ENCODE assay signal across 10 mouse cellular contexts in the genomic region with DNA sequence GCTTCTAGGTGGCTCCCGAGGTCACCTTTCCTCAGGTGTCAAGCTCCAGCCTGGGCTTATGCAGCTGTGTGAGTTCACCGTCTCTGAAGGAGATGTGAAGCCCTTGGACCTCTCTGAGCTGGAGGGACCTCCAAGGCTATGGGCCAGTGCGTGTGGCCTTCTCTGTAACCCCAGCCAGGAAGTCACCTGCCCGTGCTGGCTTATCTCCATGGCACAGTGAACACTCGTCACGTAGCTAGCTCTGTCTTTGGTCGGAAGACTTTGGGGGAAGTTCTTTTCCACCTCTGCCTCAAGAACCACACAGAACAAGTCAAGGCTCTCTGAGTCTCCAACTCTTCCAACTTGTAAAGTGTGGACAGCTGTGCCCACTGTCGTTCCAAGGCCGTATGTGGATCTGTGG. TPM values are rescaled to one million over a fixed set of nuclear protein-coding genes. Genes with fewer than 3 reads are reported as not detected.
DNase-seq lines count a peak whose midpoint lies in the region; ATAC-seq and TF ChIP-seq lines count a peak whose summit lies in the region.
"Had no signal": no experiment of that assay in that cellular context is flagged by ENCODE, and none has a peak within 500 bp of the region (broad histone marks: within the 10 kb centered on the region; RNA-seq: fewer than 3 reads in every experiment).

No protein-coding gene starts in this region.

- H3K4me3 ChIP-seq in heart, embryonic 10.5 days: no peak overlapping the region
- no peak overlapping the region for H3K4me3 ChIP-seq in heart, embryonic 12.5 days
- no peak overlapping the region for H3K4me3 ChIP-seq in cortical plate, adult 2 months (ENCODE audit: insufficient read depth, low read length)
- no peak overlapping the region for H3K4me3 ChIP-seq in hindbrain, embryonic 11.5 days (ENCODE audit: low read depth, low read length)
- H3K4me3 ChIP-seq in midbrain, embryonic 15.5 days: no peak overlapping the region
- no peak overlapping the region for H3K4me3 ChIP-seq in thymus, adult 2 months (ENCODE audit: control insufficient read depth, insufficient read depth, low read length)
- H3K4me3 ChIP-seq: liver, embryonic 13.5 days had no signal

- no peak overlapping the region for H3K4me2 ChIP-seq in heart, embryonic 12.5 days
- H3K4me2 ChIP-seq in hindbrain, embryonic 11.5 days (replicated peaks; ENCODE audit: low read depth, low read length): no peak overlapping the region
- no peak overlapping the region for H3K4me2 ChIP-seq in midbrain, embryonic 15.5 days
- H3K4me2 ChIP-seq: liver, embryonic 13.5 days had no signal

- H3K4me1 ChIP-seq in heart, embryonic 10.5 days: peaks cover 44% of the 10 kb centered on the region
- H3K4me1 ChIP-seq in heart, embryonic 12.5 days (replicated peaks): peaks cover 46% of the 10 kb centered on the region
- no peaks in the 10 kb centered on the region for H3K4me1 ChIP-seq in cortical plate, adult 2 months (ENCODE audit: control insufficient read depth, insufficient read depth, low read length)
- H3K4me1 ChIP-seq in hindbrain, embryonic 11.5 days (replicated peaks; ENCODE audit: control insufficient read depth, insufficient read depth, low read length): peaks cover 7% of the 10 kb centered on the region
- peaks cover 14% of the 10 kb centered on the region for H3K4me1 ChIP-seq in midbrain, embryonic 15.5 days
- H3K4me1 ChIP-seq in thymus, adult 2 months (replicated peaks; ENCODE audit: control insufficient read depth, insufficient read depth, low read length): no peaks in the 10 kb centered on the region

- no peak for DNase-seq in heart, embryonic 10.5 days (ENCODE audit: low spot score)
- no peak for DNase-seq in hindbrain, embryonic 11.5 days (ENCODE audit: low spot score)
- no peak for DNase-seq in testis, postnatal 10 days (ENCODE audit: low spot score)
- no peak for DNase-seq in thymus, adult 2 months
- DNase-seq: liver, embryonic 13.5 days; spleen, adult 18-20 months had no signal

- no peak for ATAC-seq in heart, embryonic 12.5 days (ENCODE audit: insufficient number of reproducible peaks, low FRiP score)
- no peak for ATAC-seq in hindbrain, embryonic 11.5 days (ENCODE audit: low FRiP score)
- ATAC-seq in midbrain, embryonic 15.5 days (replicated peaks): no peak
- no peak for ATAC-seq in cerebellum, adult (ENCODE audit: insufficient number of reproducible peaks, low FRiP score, low TSS enrichment)

- H3K36me3 ChIP-seq in heart, embryonic 10.5 days: no peaks in the 10 kb centered on the region
- no peaks in the 10 kb centered on the region for H3K36me3 ChIP-seq in heart, embryonic 12.5 days
- no peaks in the 10 kb centered on the region for H3K36me3 ChIP-seq in hindbrain, embryonic 11.5 days (ENCODE audit: control insufficient read depth, insufficient read depth, low read length)
- no peaks in the 10 kb centered on the region for H3K36me3 ChIP-seq in midbrain, embryonic 15.5 days (replicated peaks)
- no peaks in the 10 kb centered on the region for H3K36me3 ChIP-seq in thymus, adult 2 months (ENCODE audit: control insufficient read depth, insufficient read depth, low read length)
- H3K36me3 ChIP-seq: liver, embryonic 13.5 days had no signal

- no peak for TF ChIP-seq CTCF in cortical plate, adult 2 months (IDR thresholded peaks at IDR 0.05; ENCODE audit: extremely low read depth, insufficient read depth, low read length)
- no peak for TF ChIP-seq CTCF in thymus, adult 2 months (IDR thresholded peaks at IDR 0.05; ENCODE audit: borderline replicate concordance, control insufficient read depth, extremely low read depth, insufficient read depth, low read length, poor library complexity)

- H3K27me3 ChIP-seq in heart, embryonic 10.5 days (ENCODE audit: insufficient read depth, poor library complexity, severe bottlenecking): 0 out of 2 replicates have a peak, but pooled peaks cover 10% of the 10 kb centered on the region
- no peaks in the 10 kb centered on the region for H3K27me3 ChIP-seq in heart, embryonic 12.5 days (replicated peaks)
- H3K27me3 ChIP-seq in hindbrain, embryonic 11.5 days (ENCODE audit: control insufficient read depth, insufficient read depth, low read length): no peaks in the 10 kb centered on the region
- no peaks in the 10 kb centered on the region for H3K27me3 ChIP-seq in midbrain, embryonic 15.5 days (replicated peaks)
- no peaks in the 10 kb centered on the region for H3K27me3 ChIP-seq in thymus, adult 2 months (ENCODE audit: control insufficient read depth, insufficient read depth, low read length)
- H3K27me3 ChIP-seq: liver, embryonic 13.5 days had no signal

- no peak overlapping the region for H3K9ac ChIP-seq in heart, embryonic 12.5 days
- H3K9ac ChIP-seq in hindbrain, embryonic 11.5 days (ENCODE audit: low read depth, low read length): no peak overlapping the region
- no peak overlapping the region for H3K9ac ChIP-seq in midbrain, embryonic 15.5 days
- H3K9ac ChIP-seq: liver, embryonic 13.5 days had no signal

- no peak for TF ChIP-seq POLR2A in cortical plate, adult 2 months (IDR thresholded peaks at IDR 0.05; ENCODE audit: extremely low read depth, insufficient read depth, low read length)
- no peak for TF ChIP-seq POLR2A in thymus, adult 2 months (IDR thresholded peaks at IDR 0.05; ENCODE audit: control insufficient read depth, extremely low read depth, insufficient read depth, low read length, poor library complexity)

- H3K27ac ChIP-seq in heart, embryonic 10.5 days: peak overlapping the region; percentile 68; the same call in 1 of the 2 replicates
- H3K27ac ChIP-seq in heart, embryonic 12.5 days (ENCODE audit: poor library complexity, severe bottlenecking): no peak overlapping the region
- H3K27ac ChIP-seq in cortical plate, adult 2 months (ENCODE audit: insufficient read depth, low read length): peak overlapping the region; percentile 85
- H3K27ac ChIP-seq in hindbrain, embryonic 11.5 days (ENCODE audit: low read depth, low read length): peak overlapping the region; percentile 89
- peak overlapping the region; percentile 86 for H3K27ac ChIP-seq in midbrain, embryonic 15.5 days
- no peak overlapping the region for H3K27ac ChIP-seq in thymus, adult 2 months (ENCODE audit: control insufficient read depth, insufficient read depth, low read length)
- H3K27ac ChIP-seq: liver, embryonic 13.5 days had no signal

- no peaks in the 10 kb centered on the region for H3K9me3 ChIP-seq in heart, embryonic 10.5 days
- 0 out of 2 replicates have a peak, but pooled peaks cover 3% of the 10 kb centered on the region for H3K9me3 ChIP-seq in heart, embryonic 12.5 days (replicated peaks)
- H3K9me3 ChIP-seq in hindbrain, embryonic 11.5 days (ENCODE audit: control insufficient read depth, low read length): no peaks in the 10 kb centered on the region
- H3K9me3 ChIP-seq in midbrain, embryonic 15.5 days: no peaks in the 10 kb centered on the region
- H3K9me3 ChIP-seq: liver, embryonic 13.5 days had no signal

- WGBS in heart, embryonic 10.5 days: 64% methylated on average over 9 of the region's 9 CpGs
- WGBS in heart, embryonic 12.5 days: 56% methylated on average over 9 of the region's 9 CpGs
- 92% methylated on average over 9 of the region's 9 CpGs for WGBS in hindbrain, embryonic 11.5 days
- 88% methylated on average over 9 of the region's 9 CpGs for WGBS in midbrain, embryonic 15.5 days
- 26% methylated on average over 9 of the region's 9 CpGs for WGBS in thymus, adult 2 months

RNA-seq across cellular contexts. Expression of a gene that starts 29.0 kb away (rescaled TPM):
- 0.34 and 1.6 TPM in 2 replicates for polyA plus RNA-seq in heart, embryonic 10.5 days (2016; fragmentation: Nextera tagmentation; extraction: Ambion mirVana)
- polyA plus RNA-seq in heart, embryonic 12.5 days (2016; fragmentation: Nextera tagmentation; extraction: Ambion mirVana): 0.28 and 0.44 TPM in 2 replicates
- 60.8 and 69.3 TPM in 2 replicates for polyA plus RNA-seq in cortical plate, adult 2 months (2012; rRNA removed)
- 11.4 and 16.8 TPM in 2 replicates for polyA plus RNA-seq in hindbrain, embryonic 11.5 days (2014; fragmentation: Nextera tagmentation; extraction: Ambion mirVana)
- 2.9 TPM in 2 replicates for polyA plus RNA-seq in midbrain, embryonic 15.5 days (2015; fragmentation: Nextera tagmentation; extraction: Ambion mirVana)
- polyA plus RNA-seq in thymus, adult 2 months (2012; rRNA removed): 0.87 and 0.88 TPM in 2 replicates

RNA-seq across cellular contexts. Expression of a gene that starts 34.9 kb away (rescaled TPM):
- 41.0 and 41.3 TPM in 2 replicates for polyA plus RNA-seq in heart, embryonic 10.5 days (2016; fragmentation: Nextera tagmentation; extraction: Ambion mirVana)
- 33.8 and 37.6 TPM in 2 replicates for polyA plus RNA-seq in heart, embryonic 12.5 days (2016; fragmentation: Nextera tagmentation; extraction: Ambion mirVana)
- polyA plus RNA-seq in cortical plate, adult 2 months (2012; rRNA removed): 82.6 and 90.5 TPM in 2 replicates
- polyA plus RNA-seq in hindbrain, embryonic 11.5 days (2014; fragmentation: Nextera tagmentation; extraction: Ambion mirVana): 23.5 and 28.0 TPM in 2 replicates
- polyA plus RNA-seq in midbrain, embryonic 15.5 days (2015; fragmentation: Nextera tagmentation; extraction: Ambion mirVana): 105 and 108 TPM in 2 replicates
- polyA plus RNA-seq in thymus, adult 2 months (2012; rRNA removed): 27.1 and 27.7 TPM in 2 replicates

RNA-seq across cellular contexts. Expression of a gene that starts 35.1 kb away (rescaled TPM):
- 0.16 and 0.39 TPM in 2 replicates for polyA plus RNA-seq in heart, embryonic 10.5 days (2016; fragmentation: Nextera tagmentation; extraction: Ambion mirVana)
- 0.49 and 1.0 TPM in 2 replicates for polyA plus RNA-seq in heart, embryonic 12.5 days (2016; fragmentation: Nextera tagmentation; extraction: Ambion mirVana)
- polyA plus RNA-seq in cortical plate, adult 2 months (2012; rRNA removed): 0.72 and 1.2 TPM in 2 replicates
- polyA plus RNA-seq in hindbrain, embryonic 11.5 days (2014; fragmentation: Nextera tagmentation; extraction: Ambion mirVana): 0.35 and 0.68 TPM in 2 replicates
- polyA plus RNA-seq in midbrain, embryonic 15.5 days (2015; fragmentation: Nextera tagmentation; extraction: Ambion mirVana): 0.78 and 1.6 TPM in 2 replicates
- polyA plus RNA-seq in thymus, adult 2 months (2012; rRNA removed): 0.11 and 0.24 TPM in 2 replicates
- polyA plus RNA-seq: liver, embryonic 13.5 days had no signal

RNA-seq across cellular contexts. Expression of a gene that starts 53.0 kb away (rescaled TPM):
- polyA plus RNA-seq in heart, embryonic 10.5 days (2016; fragmentation: Nextera tagmentation; extraction: Ambion mirVana): 6.0 and 8.1 TPM in 2 replicates
- polyA plus RNA-seq in heart, embryonic 12.5 days (2016; fragmentation: Nextera tagmentation; extraction: Ambion mirVana): 6.3 and 6.6 TPM in 2 replicates
- 16.5 and 17.1 TPM in 2 replicates for polyA plus RNA-seq in cortical plate, adult 2 months (2012; rRNA removed)
- 13.5 and 15.0 TPM in 2 replicates for polyA plus RNA-seq in hindbrain, embryonic 11.5 days (2014; fragmentation: Nextera tagmentation; extraction: Ambion mirVana)
- 15.1 and 19.1 TPM in 2 replicates for polyA plus RNA-seq in midbrain, embryonic 15.5 days (2015; fragmentation: Nextera tagmentation; extraction: Ambion mirVana)
- 1.3 and 1.8 TPM in 2 replicates for polyA plus RNA-seq in thymus, adult 2 months (2012; rRNA removed)

RNA-seq across cellular contexts. Expression of a gene that starts 53.2 kb away (rescaled TPM):
- polyA plus RNA-seq in heart, embryonic 10.5 days (2016; fragmentation: Nextera tagmentation; extraction: Ambion mirVana): 289 and 326 TPM in 2 replicates
- 265 and 289 TPM in 2 replicates for polyA plus RNA-seq in heart, embryonic 12.5 days (2016; fragmentation: Nextera tagmentation; extraction: Ambion mirVana)
- polyA plus RNA-seq in cortical plate, adult 2 months (2012; rRNA removed): 131 and 134 TPM in 2 replicates
- 336 and 363 TPM in 2 replicates for polyA plus RNA-seq in hindbrain, embryonic 11.5 days (2014; fragmentation: Nextera tagmentation; extraction: Ambion mirVana)
- polyA plus RNA-seq in midbrain, embryonic 15.5 days (2015; fragmentation: Nextera tagmentation; extraction: Ambion mirVana): 229 and 243 TPM in 2 replicates
- 37.3 and 38.0 TPM in 2 replicates for polyA plus RNA-seq in thymus, adult 2 months (2012; rRNA removed)

Comparison
In these comparisons a context has a peak if more than half of its experiments do, and no peak if none do; other contexts are left out.
1. H3K27ac ChIP-seq: peak in heart, embryonic 10.5 days (single experiment), cortical plate, adult 2 months (single experiment), hindbrain, embryonic 11.5 days (single experiment) and midbrain, embryonic 15.5 days (single experiment); none in heart, embryonic 12.5 days (single experiment) and thymus, adult 2 months (single experiment).